Mouse (Mus musculus): ENCODE results near the gene Spx. TPM values are rescaled to one million over a fixed set of nuclear protein-coding genes. Genes with fewer than 3 reads are reported as not detected.

Gene Spx
- polyA plus RNA-seq, 1 experiment from 2014 or later: 1.1 TPM

- no peak overlapping the region for H3K27ac ChIP-seq
- no peaks in the 10 kb centered on the region for H3K36me3 ChIP-seq
- H3K4me2 ChIP-seq: no peak overlapping the region
- no peak overlapping the region for H3K4me3 ChIP-seq (replicated peaks)
- no peaks in the 10 kb centered on the region for H3K27me3 ChIP-seq
- ATAC-seq (replicated peaks; ENCODE audit: low FRiP score): no peak
- H3K9ac ChIP-seq: no peak overlapping the region
- WGBS: 77% methylated on average over 2 of the region's 2 CpGs
- no peaks in the 10 kb centered on the region for H3K4me1 ChIP-seq
- H3K9me3 ChIP-seq (replicated peaks): no peaks in the 10 kb centered on the region
These were observed 40.1 kb downstream of the Spx start for GRCm38 (mm10) chr6:142453311-142453710.

- H3K36me3 ChIP-seq: no peaks in the 10 kb centered on the region
- H3K4me2 ChIP-seq: no peak overlapping the region
- no peak overlapping the region for H3K9ac ChIP-seq
- no peaks in the 10 kb centered on the region for H3K4me1 ChIP-seq
- H3K27ac ChIP-seq: no peak overlapping the region
- 76% methylated on average over 7 of the region's 7 CpGs for WGBS
- no peaks in the 10 kb centered on the region for H3K9me3 ChIP-seq (replicated peaks)
- peak; percentile 71 for ATAC-seq (replicated peaks; ENCODE audit: low FRiP score)
- no peak overlapping the region for H3K4me3 ChIP-seq (replicated peaks)
- no peaks in the 10 kb centered on the region for H3K27me3 ChIP-seq
These were observed 42.2 kb downstream of the Spx start for GRCm38 (mm10) chr6:142455314-142455996.

- H3K9ac ChIP-seq: no peak overlapping the region
- H3K27me3 ChIP-seq: no peaks in the 10 kb centered on the region
- WGBS: 57% methylated on average over 7 of the region's 7 CpGs
- no peak overlapping the region for H3K4me3 ChIP-seq (replicated peaks)
- H3K36me3 ChIP-seq: no peaks in the 10 kb centered on the region
- H3K4me2 ChIP-seq: no peak overlapping the region
- H3K27ac ChIP-seq: no peak overlapping the region
- no peaks in the 10 kb centered on the region for H3K9me3 ChIP-seq (replicated peaks)
- no peaks in the 10 kb centered on the region for H3K4me1 ChIP-seq
- ATAC-seq (replicated peaks; ENCODE audit: low FRiP score): no peak
These were observed 44.8 kb downstream of the Spx start for GRCm38 (mm10) chr6:142458010-142458409.

GRCm38 (mm10) chr6:142459017-142459678 lies 45.9 kb downstream of the Spx start:
- Histone ChIP-seq H3K4me3 (replicated peaks) (no peak overlapping the region), H3K4me1 (no peaks in the 10 kb centered on the region), H3K9ac (no peak overlapping the region), H3K27ac (no peak overlapping the region), H3K4me2 (no peak overlapping the region), H3K36me3 (no peaks in the 10 kb centered on the region), H3K27me3 (no peaks in the 10 kb centered on the region), H3K9me3 (replicated peaks) (no peaks in the 10 kb centered on the region)
- ATAC-seq (replicated peaks; ENCODE audit: low FRiP score): no peak
- WGBS: 72% methylated on average over 14 of the region's 14 CpGs

- WGBS: 88% methylated on average over 6 of the region's 6 CpGs
- H3K27me3 ChIP-seq: no peaks in the 10 kb centered on the region
- H3K9me3 ChIP-seq (replicated peaks): no peaks in the 10 kb centered on the region
- ATAC-seq (replicated peaks; ENCODE audit: low FRiP score): no peak
- no peak overlapping the region for H3K4me2 ChIP-seq
- no peaks in the 10 kb centered on the region for H3K36me3 ChIP-seq
- H3K4me1 ChIP-seq: no peaks in the 10 kb centered on the region
- no peak overlapping the region for H3K4me3 ChIP-seq (replicated peaks)
- no peak overlapping the region for H3K27ac ChIP-seq
- no peak overlapping the region for H3K9ac ChIP-seq
These were observed 49.0 kb downstream of the Spx start for GRCm38 (mm10) chr6:142462194-142462593.

Other genes with a start within 250 kb of the Spx start
- gene Slco1a6, start 204.9 kb upstream of the Spx start, polyA plus RNA-seq (2015; fragmentation: Nextera tagmentation; extraction: Ambion mirVana): 2.9 and 3.4 TPM in 2 replicates
- 0.27 TPM in 1 of 2 replicates, not detected in the other for gene Iapp, start 115.0 kb upstream of the Spx start, polyA plus RNA-seq (2015; fragmentation: Nextera tagmentation; extraction: Ambion mirVana)
- gene Slco1a5, start 90.5 kb upstream of the Spx start, polyA plus RNA-seq (2015; fragmentation: Nextera tagmentation; extraction: Ambion mirVana): 0.06 and 0.12 TPM in 2 replicates
- 17.5 and 17.6 TPM in 2 replicates for gene Pyroxd1, start 67.8 kb upstream of the Spx start, polyA plus RNA-seq (2015; fragmentation: Nextera tagmentation; extraction: Ambion mirVana)
- gene Recql, start 26.4 kb upstream of the Spx start, polyA plus RNA-seq (2015; fragmentation: Nextera tagmentation; extraction: Ambion mirVana): 22.6 and 28.9 TPM in 2 replicates
- gene Golt1b, start 26.2 kb upstream of the Spx start, polyA plus RNA-seq (2015; fragmentation: Nextera tagmentation; extraction: Ambion mirVana): 101 and 103 TPM in 2 replicates
- 0.23 and 1.3 TPM in 2 replicates for gene Gys2, start 59.7 kb downstream of the Spx start, polyA plus RNA-seq (2015; fragmentation: Nextera tagmentation; extraction: Ambion mirVana)
- gene Ldhb, start 94.5 kb downstream of the Spx start, polyA plus RNA-seq (2015; fragmentation: Nextera tagmentation; extraction: Ambion mirVana): 697 and 713 TPM in 2 replicates
- gene Kcnj8, start 158.2 kb downstream of the Spx start, polyA plus RNA-seq (2015; fragmentation: Nextera tagmentation; extraction: Ambion mirVana): 24.4 and 26.8 TPM in 2 replicates